Mouse (Mus musculus) cerebellum, adult 2 months (tissue): Measurements from ENCODE around the gene Catsper2.
A peak's percentile ranks its signal among the peaks of the same experiment; 100 is the strongest.

Experiments used
- CTCF ChIP-seq: fragments of 200-500 bp; IDR thresholded peaks from 2 replicates; pipeline ENCODE4 v1.5.1; 2011; ENCODE audit warnings: low read depth, mild to moderate bottlenecking, control low read depth, low read length, moderate library complexity, borderline replicate concordance; ENCODE audit not compliant: insufficient read depth
- POLR2A ChIP-seq: fragments of 200-500 bp; IDR thresholded peaks from 2 replicates; pipeline ENCODE4 v1.6.1; 2011; ENCODE audit warnings: low read length, control low read depth, borderline replicate concordance; ENCODE audit not compliant: insufficient read depth

- peak; percentile 27; the same call in 1 of the 2 replicates for TF ChIP-seq CTCF
- TF ChIP-seq POLR2A, result no peak
Observed at GRCm38 (mm10) chr2:121434854-121435253, 21.3 kb upstream of the Catsper2 start.
